Mouse (Mus musculus) cerebral cortex, adult 2 months (tissue): ENCODE results near the gene Cdh3.

Experiments used
- WGBS: fragments of 180-500 bp; shearing (Covaris S2); methylation state at CpG from one replicate; pipeline ENCODE4 v1.1.7; 2018; 5-methylcytosine and 5-hydroxymethylcytosine counted together

The Cdh3 gene

GRCm38 (mm10) chr8:106606601-106607145 lies 96.0 kb downstream of the Cdh3 start:
- 44% methylated on average over 15 of the region's 15 CpGs for WGBS
